9 mouse cellular contexts compared by ENCODE assay signal in genomic region chr8:75132485-75132884, GRCm38 (mm10). TPM values are rescaled to one million over a fixed set of nuclear protein-coding genes. Genes with fewer than 3 reads are reported as not detected.
A peak's percentile ranks its signal among the peaks of the same experiment; 100 is the strongest.
DNase-seq lines count a peak whose midpoint lies in the region; ATAC-seq and TF ChIP-seq lines count a peak whose summit lies in the region.
"Had no signal": no experiment of that assay in that cellular context is flagged by ENCODE, and none has a peak within 500 bp of the region (broad histone marks: within the 10 kb centered on the region; RNA-seq: fewer than 3 reads in every experiment).

No protein-coding gene starts in this region.

- 15% methylated on average over 3 of the region's 3 CpGs for WGBS in kidney, embryonic 14.5 days
- 12% methylated on average over 3 of the region's 3 CpGs for WGBS in heart, postnatal 0 days
- WGBS in limb, embryonic 10.5 days = 14% methylated on average over 3 of the region's 3 CpGs
- WGBS in forebrain, embryonic 12.5 days = 13% methylated on average over 3 of the region's 3 CpGs

- no peaks in the 10 kb centered on the region for H3K79me2 ChIP-seq in MEL (ENCODE audit: control insufficient read depth, insufficient read depth, low read length, poor library complexity)

- 0 out of 2 replicates have a peak, but pooled peaks cover 3% of the 10 kb centered on the region for H3K4me1 ChIP-seq in kidney, embryonic 14.5 days (ENCODE audit: control insufficient read depth, insufficient read depth, low read length)
- H3K4me1 ChIP-seq in MEL (ENCODE audit: control insufficient read depth in 1 of 2, insufficient read depth in 2 of 2, low read length in 2 of 2) = peaks cover 19 to 20% of the 10 kb centered on the region in 2 experiments
- H3K4me1 ChIP-seq in heart, postnatal 0 days (ENCODE audit: control insufficient read depth, insufficient read depth) = peaks cover 18% of the 10 kb centered on the region
- H3K4me1 ChIP-seq in limb, embryonic 10.5 days = no peaks in the 10 kb centered on the region
- H3K4me1 ChIP-seq in forebrain, embryonic 12.5 days = no peaks in the 10 kb centered on the region; the same call in 1 of the 2 replicates
- H3K4me1 ChIP-seq: limb, embryonic 12.5 days had no signal

- no peaks in the 10 kb centered on the region for H3K27me3 ChIP-seq in kidney, embryonic 14.5 days (ENCODE audit: control insufficient read depth, insufficient read depth, low read length)
- no peaks in the 10 kb centered on the region for H3K27me3 ChIP-seq in MEL (ENCODE audit: control insufficient read depth in 1 of 2, insufficient read depth in 2 of 2, low read length in 2 of 2)
- H3K27me3 ChIP-seq in heart, postnatal 0 days (ENCODE audit: control insufficient read depth, insufficient read depth, low read length) = no peaks in the 10 kb centered on the region
- no peaks in the 10 kb centered on the region for H3K27me3 ChIP-seq in limb, embryonic 10.5 days (ENCODE audit: low read depth, poor library complexity, severe bottlenecking)
- H3K27me3 ChIP-seq in forebrain, embryonic 12.5 days = no peaks in the 10 kb centered on the region
- H3K27me3 ChIP-seq: limb, embryonic 12.5 days had no signal

- no peak for ATAC-seq in kidney, embryonic 14.5 days (ENCODE audit: low FRiP score, low TSS enrichment)
- 0 out of 2 replicates have a peak, but pooled peaks have one; percentile 30 for ATAC-seq in heart, postnatal 0 days (ENCODE audit: insufficient read depth, low read depth)
- no peak for ATAC-seq in forebrain, embryonic 12.5 days (ENCODE audit: low FRiP score)

- no peak overlapping the region for H3K27ac ChIP-seq in kidney, embryonic 14.5 days (ENCODE audit: low read depth, low read length)
- no peak overlapping the region for H3K27ac ChIP-seq in MEL (ENCODE audit: control insufficient read depth, low read depth, low read length)
- no peak overlapping the region for H3K27ac ChIP-seq in heart, postnatal 0 days (ENCODE audit: low read depth)
- H3K27ac ChIP-seq in limb, embryonic 10.5 days = no peak overlapping the region
- H3K27ac ChIP-seq in forebrain, embryonic 12.5 days = no peak overlapping the region

- no peaks in the 10 kb centered on the region for H3K9me3 ChIP-seq in kidney, embryonic 14.5 days (ENCODE audit: control insufficient read depth, low read length)
- H3K9me3 ChIP-seq in MEL (replicated peaks; ENCODE audit: insufficient read depth, low read length) = no peaks in the 10 kb centered on the region
- no peaks in the 10 kb centered on the region for H3K9me3 ChIP-seq in heart, postnatal 0 days (replicated peaks; ENCODE audit: control insufficient read depth, low read length)
- H3K9me3 ChIP-seq in limb, embryonic 10.5 days (replicated peaks) = no peaks in the 10 kb centered on the region
- H3K9me3 ChIP-seq in forebrain, embryonic 12.5 days = no peaks in the 10 kb centered on the region
- H3K9me3 ChIP-seq: limb, embryonic 12.5 days had no signal

- peak; percentile 25 to 49 (median 33); a peak in 5 of 6 replicates for TF ChIP-seq CTCF in MEL (IDR thresholded peaks at IDR 0.05 in 2 of 3, conservative IDR thresholded peaks at IDR 0.05 in 1 of 3; ENCODE audit: control insufficient read depth in 1 of 3, insufficient read depth in 1 of 3, low read depth in 2 of 3, low read length in 3 of 3, poor library complexity in 1 of 3, severe bottlenecking in 1 of 3)
- TF ChIP-seq CTCF in heart, postnatal 0 days (IDR thresholded peaks at IDR 0.05; ENCODE audit: low read depth) = peak; percentile 86

- no peak overlapping the region for H3K4me3 ChIP-seq in kidney, embryonic 14.5 days (ENCODE audit: low read length)
- H3K4me3 ChIP-seq in MEL (ENCODE audit: control insufficient read depth in 1 of 2, insufficient read depth in 1 of 2, low read depth in 2 of 2, low read length in 2 of 2) = no peak overlapping the region
- no peak overlapping the region for H3K4me3 ChIP-seq in heart, postnatal 0 days (ENCODE audit: low read depth, low read length)
- no peak overlapping the region for H3K4me3 ChIP-seq in limb, embryonic 10.5 days
- H3K4me3 ChIP-seq in forebrain, embryonic 12.5 days (replicated peaks) = no peak overlapping the region
- H3K4me3 ChIP-seq: limb, embryonic 12.5 days had no signal

- no peak for TF ChIP-seq EP300 in MEL (IDR thresholded peaks at IDR 0.05; ENCODE audit: low read depth in 1 of 2, low read length in 2 of 2)
- TF ChIP-seq EP300 in heart, postnatal 0 days (IDR thresholded peaks at IDR 0.05; ENCODE audit: low read depth) = no peak

- no peak overlapping the region for H3K9ac ChIP-seq in kidney, embryonic 14.5 days (ENCODE audit: low read depth, low read length)
- H3K9ac ChIP-seq in MEL (ENCODE audit: control insufficient read depth, low read depth, low read length, poor library complexity, severe bottlenecking) = no peak overlapping the region
- no peak overlapping the region for H3K9ac ChIP-seq in heart, postnatal 0 days (replicated peaks; ENCODE audit: low read depth, low read length)
- no peak overlapping the region for H3K9ac ChIP-seq in forebrain, embryonic 12.5 days
- H3K9ac ChIP-seq: limb, embryonic 12.5 days had no signal

- no peak for TF ChIP-seq POLR2A in MEL (IDR thresholded peaks at IDR 0.05; ENCODE audit: control insufficient read depth in 1 of 2, insufficient read depth in 1 of 2, low read depth in 1 of 2, low read length in 2 of 2, poor library complexity in 1 of 2)

- H3K36me3 ChIP-seq in kidney, embryonic 14.5 days (ENCODE audit: control insufficient read depth, insufficient read depth, low read length) = peaks cover 25% of the 10 kb centered on the region
- H3K36me3 ChIP-seq in MEL (ENCODE audit: control insufficient read depth in 1 of 2, insufficient read depth in 2 of 2, low read length in 2 of 2) = peaks cover 12 to 13% of the 10 kb centered on the region in 2 experiments
- peaks cover 16% of the 10 kb centered on the region for H3K36me3 ChIP-seq in heart, postnatal 0 days (replicated peaks; ENCODE audit: control insufficient read depth, insufficient read depth, low read length)
- peaks cover 50% of the 10 kb centered on the region for H3K36me3 ChIP-seq in limb, embryonic 10.5 days
- H3K36me3 ChIP-seq in forebrain, embryonic 12.5 days (replicated peaks) = peaks cover 25% of the 10 kb centered on the region

- TF ChIP-seq RAD21 in MEL (IDR thresholded peaks at IDR 0.05; ENCODE audit: low read depth, low read length) = peak; percentile 48

- H3K4me2 ChIP-seq in kidney, embryonic 14.5 days (replicated peaks; ENCODE audit: low read depth, low read length) = no peak overlapping the region
- no peak overlapping the region for H3K4me2 ChIP-seq in heart, postnatal 0 days (ENCODE audit: low read depth, low read length)
- no peak overlapping the region for H3K4me2 ChIP-seq in forebrain, embryonic 12.5 days
- H3K4me2 ChIP-seq: limb, embryonic 12.5 days had no signal

- peak; percentile 61 for DNase-seq in kidney, adult 18-20 months
- no peak for DNase-seq in MEL (ENCODE audit: low read depth, low spot score)
- peak; percentile 50 for DNase-seq in cerebellum, adult 11 months
- peak; percentile 56 for DNase-seq in heart, postnatal 0 days (ENCODE audit: low spot score)
- DNase-seq in limb, embryonic 10.5 days (ENCODE audit: low spot score) = peak; percentile 46
- peak; percentile 27 for DNase-seq in right cerebral cortex, postnatal 25 days

TF ChIP-seq in MEL, 35 proteins besides CTCF, POLR2A, EP300 and RAD21:
- TF ChIP-seq UBTF (IDR thresholded peaks at IDR 0.05; ENCODE audit: borderline replicate concordance, insufficient read depth, low read depth, low read length) = no peak

RNA-seq across cellular contexts. Expression of gene Mcm5, which starts 23.1 kb away (rescaled TPM):
- 133 and 188 TPM in 2 replicates for polyA plus RNA-seq in kidney, embryonic 14.5 days (2014; fragmentation: Nextera tagmentation; extraction: Ambion mirVana)
- 355 and 397 TPM in 2 replicates for total RNA-seq in MEL (2012; rRNA removed)
- polyA plus RNA-seq in MEL (2012; ENCODE audit: insufficient read depth in 1 of 2, insufficient read length in 2 of 2, low read depth in 1 of 2, low replicate concordance in 2 of 2, missing spikeins in 1 of 2) = 100 to 1,000 TPM in 1 of 2 experiments, not detected in 1; 459 TPM
- 51.6 and 51.8 TPM in 2 replicates for total RNA-seq in heart, postnatal 0 days (2014; rRNA removed; ENCODE audit: low replicate concordance)
- polyA plus RNA-seq in heart, postnatal 0 days (2015; fragmentation: Nextera tagmentation; extraction: Ambion mirVana) = 20.9 and 23.8 TPM in 2 replicates
- polyA plus RNA-seq in limb, embryonic 10.5 days (2016; fragmentation: Nextera tagmentation; extraction: Ambion mirVana) = 364 and 378 TPM in 2 replicates
- 189 and 190 TPM in 2 replicates for polyA plus RNA-seq in forebrain, embryonic 12.5 days (2016; fragmentation: Nextera tagmentation; extraction: Ambion mirVana)

RNA-seq across cellular contexts. Expression of gene Hmox1, which starts 39.1 kb away (rescaled TPM):
- 12.5 and 15.0 TPM in 2 replicates for polyA plus RNA-seq in kidney, embryonic 14.5 days (2014; fragmentation: Nextera tagmentation; extraction: Ambion mirVana)
- 11.1 and 29.9 TPM in 2 replicates for total RNA-seq in MEL (2012; rRNA removed)
- 10 to 100 TPM in 1 of 2 experiments, not detected in 1; 72.4 TPM for polyA plus RNA-seq in MEL (2012; ENCODE audit: insufficient read depth in 1 of 2, insufficient read length in 2 of 2, low read depth in 1 of 2, low replicate concordance in 2 of 2, missing spikeins in 1 of 2)
- total RNA-seq in heart, postnatal 0 days (2014; rRNA removed; ENCODE audit: low replicate concordance) = 22.9 and 29.2 TPM in 2 replicates
- polyA plus RNA-seq in heart, postnatal 0 days (2015; fragmentation: Nextera tagmentation; extraction: Ambion mirVana) = 12.2 and 13.6 TPM in 2 replicates
- polyA plus RNA-seq in limb, embryonic 10.5 days (2016; fragmentation: Nextera tagmentation; extraction: Ambion mirVana) = 18.5 and 22.9 TPM in 2 replicates
- 13.2 and 13.5 TPM in 2 replicates for polyA plus RNA-seq in forebrain, embryonic 12.5 days (2016; fragmentation: Nextera tagmentation; extraction: Ambion mirVana)
